8 mouse cellular contexts compared by ENCODE assay signal in genomic region chr13:22035267-22036148, GRCm38 (mm10). TPM values are rescaled to one million over a fixed set of nuclear protein-coding genes. Genes with fewer than 3 reads are reported as not detected.
DNase-seq lines count a peak whose midpoint lies in the region; ATAC-seq and TF ChIP-seq lines count a peak whose summit lies in the region.
"Not testable (repeated sequence)": the region's sequence is repeated elsewhere in the genome, so short reads cannot be mapped to it uniquely, and the experiment has no call there.

Gene Hist1h2ah (minus strand): TSS chr13:22035568.
Gene Hist1h2bk (plus strand): TSS chr13:22035870.

- H3K4me2 ChIP-seq in forebrain, embryonic 12.5 days: peak within 1 kb of the TSS; percentile 67
- H3K4me2 ChIP-seq in heart, postnatal 0 days (ENCODE audit: low read depth, low read length): peak within 1 kb of the TSS; percentile 63
- peak within 1 kb of the TSS; percentile 81 for H3K4me2 ChIP-seq in liver, embryonic 14.5 days (ENCODE audit: low read depth)
- H3K4me2 ChIP-seq in stomach, embryonic 15.5 days: peak within 1 kb of the TSS; percentile 64

- peak; percentile 96 for DNase-seq in heart, postnatal 0 days (ENCODE audit: low spot score)
- DNase-seq in kidney, postnatal 36 days: peak; percentile 82 to 93
- DNase-seq in liver, embryonic 14.5 days (ENCODE audit: low read depth in 3 of 3, low spot score in 3 of 3): peak; percentile 97 to 99 (median 98)
- peak; percentile 82 for DNase-seq in neural tube, embryonic 10.5 days (ENCODE audit: extremely low spot score, low spot score)

- TF ChIP-seq EP300 in ES-Bruce4 (IDR thresholded peaks at IDR 0.05; ENCODE audit: insufficient read depth, low read depth, low read length): not testable (repeated sequence)
- peak; percentile 47; the same call in 1 of the 2 replicates for TF ChIP-seq EP300 in heart, postnatal 0 days (IDR thresholded peaks at IDR 0.05; ENCODE audit: low read depth)
- TF ChIP-seq EP300 in liver, embryonic 14.5 days (IDR thresholded peaks at IDR 0.05; ENCODE audit: low read depth): peak; percentile 76

- not testable (repeated sequence) for H3K36me3 ChIP-seq in ES-Bruce4 (ENCODE audit: control insufficient read depth, insufficient read depth, low read length, poor library complexity, severe bottlenecking); forebrain, embryonic 12.5 days (replicated peaks); heart, postnatal 0 days (replicated peaks; ENCODE audit: control insufficient read depth, insufficient read depth, low read length); liver, embryonic 14.5 days (replicated peaks; ENCODE audit: control insufficient read depth, insufficient read depth, low read depth); stomach, embryonic 15.5 days

- H3K9me3 ChIP-seq in ES-Bruce4 (replicated peaks; ENCODE audit: control insufficient read depth, insufficient read depth, low read length, poor library complexity, severe bottlenecking); forebrain, embryonic 12.5 days; heart, postnatal 0 days (replicated peaks; ENCODE audit: control insufficient read depth, low read length); liver, embryonic 14.5 days (ENCODE audit: control insufficient read depth, low read length); stomach, embryonic 15.5 days: not testable (repeated sequence)

- peak within 1 kb of the TSS; percentile 80 for H3K4me3 ChIP-seq in ES-Bruce4 (ENCODE audit: low read depth, low read length)
- peak within 1 kb of the TSS; percentile 43 for H3K4me3 ChIP-seq in forebrain, embryonic 12.5 days (replicated peaks)
- peak within 1 kb of the TSS; percentile 47 for H3K4me3 ChIP-seq in heart, postnatal 0 days (ENCODE audit: low read depth, low read length)
- H3K4me3 ChIP-seq in liver, embryonic 14.5 days (ENCODE audit: insufficient read depth in 1 of 2, low read depth in 2 of 2, low read length in 2 of 2): peak within 1 kb of the TSS; percentile 64 to 82
- H3K4me3 ChIP-seq in stomach, embryonic 15.5 days (replicated peaks): peak within 1 kb of the TSS; percentile 45

- peak; percentile 36 for TF ChIP-seq POLR2A in ES-Bruce4 (IDR thresholded peaks at IDR 0.05; ENCODE audit: insufficient read depth, low read length)

- H3K27me3 ChIP-seq in ES-Bruce4 (ENCODE audit: control insufficient read depth, insufficient read depth, low read length, poor library complexity, severe bottlenecking); forebrain, embryonic 12.5 days; heart, postnatal 0 days (ENCODE audit: control insufficient read depth, insufficient read depth, low read length); liver, embryonic 14.5 days (ENCODE audit: control insufficient read depth, insufficient read depth, low read length); stomach, embryonic 15.5 days (replicated peaks): not testable (repeated sequence)

- WGBS in forebrain, embryonic 12.5 days: under 1% methylated on average over 27 of the region's 69 CpGs
- WGBS in heart, postnatal 0 days: under 1% methylated on average over 18 of the region's 69 CpGs
- WGBS in liver, embryonic 14.5 days (ENCODE audit: insufficient replicate concordance): 0% methylated on average over 24 of the region's 69 CpGs
- WGBS in stomach, embryonic 15.5 days: under 1% methylated on average over 22 of the region's 69 CpGs

- peak within 1 kb of the TSS; percentile 98 for H3K27ac ChIP-seq in ES-Bruce4 (ENCODE audit: insufficient read depth, low read length)
- H3K27ac ChIP-seq in forebrain, embryonic 12.5 days: peak within 1 kb of the TSS; percentile 96
- peak within 1 kb of the TSS; percentile 64 for H3K27ac ChIP-seq in heart, postnatal 0 days (ENCODE audit: low read depth)
- H3K27ac ChIP-seq in liver, embryonic 14.5 days: peak within 1 kb of the TSS; percentile 100
- H3K27ac ChIP-seq in stomach, embryonic 15.5 days: peak within 1 kb of the TSS; percentile 88

- peak; percentile 100 for ATAC-seq in cerebellum, adult (ENCODE audit: insufficient number of reproducible peaks, low FRiP score, low TSS enrichment)
- peak; percentile 98 for ATAC-seq in forebrain, embryonic 12.5 days (ENCODE audit: low FRiP score)
- peak; percentile 96 for ATAC-seq in heart, postnatal 0 days (ENCODE audit: insufficient read depth, low read depth)
- peak; percentile 88 for ATAC-seq in liver, embryonic 14.5 days (ENCODE audit: insufficient read depth)
- ATAC-seq in stomach, embryonic 15.5 days (ENCODE audit: insufficient read depth, low FRiP score, low read depth): peak; percentile 97

- not testable (repeated sequence) for TF ChIP-seq CTCF in ES-Bruce4 (IDR thresholded peaks at IDR 0.05; ENCODE audit: low read depth, low read length); heart, postnatal 0 days (IDR thresholded peaks at IDR 0.05; ENCODE audit: low read depth); liver, embryonic 14.5 days (IDR thresholded peaks at IDR 0.05; ENCODE audit: low read depth)

- H3K4me1 ChIP-seq in ES-Bruce4 (ENCODE audit: control insufficient read depth, insufficient read depth, low read length): not testable (repeated sequence)
- peaks cover 29% of the 10 kb centered on the region for H3K4me1 ChIP-seq in forebrain, embryonic 12.5 days
- peaks cover 15% of the 10 kb centered on the region; the same call in 1 of the 2 replicates for H3K4me1 ChIP-seq in heart, postnatal 0 days (ENCODE audit: control insufficient read depth, insufficient read depth)
- peaks cover 18 to 28% of the 10 kb centered on the region in 2 experiments for H3K4me1 ChIP-seq in liver, embryonic 14.5 days (replicated peaks; ENCODE audit: control insufficient read depth in 2 of 2, insufficient read depth in 2 of 2, low read length in 1 of 2)
- H3K4me1 ChIP-seq in stomach, embryonic 15.5 days: peaks cover 10% of the 10 kb centered on the region

- H3K9ac ChIP-seq in ES-Bruce4 (ENCODE audit: low read depth, poor library complexity, severe bottlenecking): peak within 1 kb of the TSS; percentile 99
- H3K9ac ChIP-seq in forebrain, embryonic 12.5 days: peak within 1 kb of the TSS; percentile 68
- peak within 1 kb of the TSS; percentile 52 for H3K9ac ChIP-seq in heart, postnatal 0 days (replicated peaks; ENCODE audit: low read depth, low read length)
- H3K9ac ChIP-seq in liver, embryonic 14.5 days (replicated peaks): peak within 1 kb of the TSS; percentile 91
- peak within 1 kb of the TSS; percentile 37 for H3K9ac ChIP-seq in stomach, embryonic 15.5 days

RNA-seq across cellular contexts. Expression of gene Hist1h2ah, which starts in this region (rescaled TPM):
- polyA plus RNA-seq in ES-Bruce4 (2011; ENCODE audit: insufficient read depth, insufficient read length, low read depth, missing spikeins): 13.0 and 17.2 TPM in 2 replicates
- 7.0 and 22.0 TPM in 2 replicates for polyA plus RNA-seq in forebrain, embryonic 12.5 days (2016; fragmentation: Nextera tagmentation; extraction: Ambion mirVana)
- 48.9 and 128 TPM in 2 replicates for total RNA-seq in heart, postnatal 0 days (2014; rRNA removed; ENCODE audit: low replicate concordance)
- 1.9 TPM in 1 of 2 replicates, not detected in the other for polyA plus RNA-seq in heart, postnatal 0 days (2015; fragmentation: Nextera tagmentation; extraction: Ambion mirVana)
- 8.7 and 17.9 TPM in 2 replicates for polyA plus RNA-seq in liver, embryonic 14.5 days (2012; rRNA removed)
- polyA plus RNA-seq in liver, embryonic 14.5 days (2014; fragmentation: Nextera tagmentation; extraction: Ambion mirVana): 12.0 TPM in 2 replicates
- 4.9 and 13.3 TPM in 2 replicates for polyA plus RNA-seq in stomach, embryonic 15.5 days (2015; fragmentation: Nextera tagmentation; extraction: Ambion mirVana)

RNA-seq across cellular contexts. Expression of gene Hist1h2bk, which starts in this region (rescaled TPM):
- 54.4 and 58.6 TPM in 2 replicates for polyA plus RNA-seq in ES-Bruce4 (2011; ENCODE audit: insufficient read depth, insufficient read length, low read depth, missing spikeins)
- 10.0 and 10.5 TPM in 2 replicates for polyA plus RNA-seq in forebrain, embryonic 12.5 days (2016; fragmentation: Nextera tagmentation; extraction: Ambion mirVana)
- total RNA-seq in heart, postnatal 0 days (2014; rRNA removed; ENCODE audit: low replicate concordance): 563 and 573 TPM in 2 replicates
- polyA plus RNA-seq in heart, postnatal 0 days (2015; fragmentation: Nextera tagmentation; extraction: Ambion mirVana): 0.34 TPM in 1 of 2 replicates, not detected in the other
- polyA plus RNA-seq in liver, embryonic 14.5 days (2012; rRNA removed): 17.7 and 25.1 TPM in 2 replicates
- polyA plus RNA-seq in liver, embryonic 14.5 days (2014; fragmentation: Nextera tagmentation; extraction: Ambion mirVana): 1.0 and 3.1 TPM in 2 replicates
- 4.6 and 5.5 TPM in 2 replicates for polyA plus RNA-seq in stomach, embryonic 15.5 days (2015; fragmentation: Nextera tagmentation; extraction: Ambion mirVana)

Comparison
In these comparisons a context has a peak if more than half of its experiments do, and no peak if none do; other contexts are left out.
1. Peak in every context shown above with its lines: DNase-seq, ATAC-seq, H3K4me3 ChIP-seq and H3K27ac ChIP-seq.
2. H3K9ac ChIP-seq: peak in every context shown above with its lines; median percentile 99 in ES-Bruce4; 91 in liver, embryonic 14.5 days; 68 in forebrain, embryonic 12.5 days; 52 in heart, postnatal 0 days; 37 in stomach, embryonic 15.5 days.